Comparison of ENCODE assay signal across 11 mouse cellular contexts in the genomic region with DNA sequence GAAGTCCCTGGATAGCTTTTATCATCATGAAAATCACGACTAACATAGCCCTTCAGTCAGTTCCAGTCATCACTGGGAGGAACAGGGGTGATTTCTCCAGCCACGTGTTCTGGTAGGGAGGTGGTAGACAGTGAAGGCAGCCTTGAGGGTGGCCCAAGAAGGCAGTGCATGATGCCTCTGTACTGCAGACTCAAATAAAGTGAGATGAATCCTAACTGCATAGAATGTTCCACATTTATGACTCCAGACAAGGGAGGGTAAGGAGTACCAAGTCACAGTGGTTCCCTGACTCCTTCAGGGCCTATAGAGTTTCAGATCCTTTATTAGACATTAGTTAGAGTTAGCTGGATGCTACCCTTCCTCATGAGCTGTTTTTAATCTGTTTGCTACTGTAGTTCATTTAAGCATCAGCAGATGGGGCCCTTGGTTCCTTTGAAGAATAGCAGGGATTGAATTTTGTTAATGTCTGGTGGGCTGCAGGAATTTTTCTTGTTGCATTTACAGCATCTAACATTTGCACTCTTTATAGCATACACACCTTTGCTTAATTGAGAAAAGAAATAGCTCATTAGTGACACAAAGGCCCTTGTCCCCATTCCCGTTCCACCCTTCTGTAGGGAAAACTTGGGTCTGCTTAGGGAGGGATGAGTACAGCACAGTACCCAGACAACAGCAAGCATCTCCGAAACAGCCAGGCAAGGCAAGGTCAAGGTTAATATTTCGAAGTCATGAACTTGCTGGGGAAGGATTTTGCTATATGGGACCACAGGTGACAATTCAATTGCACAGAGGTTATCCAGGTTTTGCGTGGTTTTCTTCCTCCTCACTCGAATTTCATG.
DNase-seq lines count a peak whose midpoint lies in the region; ATAC-seq and TF ChIP-seq lines count a peak whose summit lies in the region.
"Had no signal": no experiment of that assay in that cellular context is flagged by ENCODE, and none has a peak within 500 bp of the region (broad histone marks: within the 10 kb centered on the region; RNA-seq: fewer than 3 reads in every experiment).

No protein-coding gene starts in this region.

- H3K9ac ChIP-seq in kidney, embryonic 14.5 days (ENCODE audit: low read depth, low read length) = no peak overlapping the region
- H3K9ac ChIP-seq in CH12.LX (ENCODE audit: insufficient read depth, low read depth) = no peak overlapping the region

- H3K9me3 ChIP-seq in kidney, embryonic 14.5 days (ENCODE audit: control insufficient read depth, low read length) = no peaks in the 10 kb centered on the region
- no peaks in the 10 kb centered on the region for H3K9me3 ChIP-seq in CH12.LX (replicated peaks; ENCODE audit: low read length)

- no peak for TF ChIP-seq EP300 in CH12.LX (IDR thresholded peaks at IDR 0.05; ENCODE audit: low read length)

- DNase-seq in kidney, postnatal 10 days = peak; percentile 12
- DNase-seq in 3T3-L1 (ENCODE audit: low read depth, low spot score) = peak; percentile 29
- peak; percentile 26 for DNase-seq in CH12.LX (ENCODE audit: extremely low read depth)
- DNase-seq in layer of hippocampus, postnatal 10 days (ENCODE audit: low spot score in 2 of 2) = peak; percentile 34 to 56
- DNase-seq in liver = no peak
- DNase-seq: cerebellum, adult 9-10 months; gastrocnemius, postnatal 25 days; thymus, adult 18-20 months had no signal

- H3K27me3 ChIP-seq in kidney, embryonic 14.5 days (ENCODE audit: control insufficient read depth, insufficient read depth, low read length) = no peaks in the 10 kb centered on the region
- H3K27me3 ChIP-seq in CH12.LX (replicated peaks) = no peaks in the 10 kb centered on the region

- 69% methylated on average over 7 of the region's 7 CpGs for WGBS in kidney, embryonic 14.5 days

- dilution Hi-C loops in CH12.LX (cut with MboI; ENCODE audit: extremely low pct_ligation_motif_present, extremely low pct_unique_long_range_greater_than_20kb, low sequenced_read_pairs) = no loop called here

- in situ Hi-C loops in CH12.LX (cut with MboI; ENCODE audit: low pct_ligation_motif_present, low pct_unique_long_range_greater_than_20kb, low sequenced_read_pairs) = no loop called here

- TF ChIP-seq POLR2A in CH12.LX (IDR thresholded peaks at IDR 0.05; ENCODE audit: low read depth, low read length) = no peak

- ATAC-seq in kidney, embryonic 14.5 days (ENCODE audit: low FRiP score, low TSS enrichment) = no peak
- ATAC-seq in activated CD4-positive, CD25-positive, alpha-beta regulatory T cell, adult 4 months = no peak
- ATAC-seq: intestine, embryonic 16.5 days had no signal

- peak; percentile 66 for TF ChIP-seq RAD21 in CH12.LX (IDR thresholded peaks at IDR 0.05; ENCODE audit: low read depth, low read length)

- H3K4me2 ChIP-seq in kidney, embryonic 14.5 days (replicated peaks; ENCODE audit: low read depth, low read length) = no peak overlapping the region
- no peak overlapping the region for H3K4me2 ChIP-seq in CH12.LX (ENCODE audit: insufficient read depth, low read depth, poor library complexity, severe bottlenecking)

- H3K36me3 ChIP-seq in kidney, embryonic 14.5 days (ENCODE audit: control insufficient read depth, insufficient read depth, low read length) = no peaks in the 10 kb centered on the region
- H3K36me3 ChIP-seq in CH12.LX (replicated peaks in 1 of 2; ENCODE audit: control insufficient read depth in 1 of 2, insufficient read depth in 1 of 2, low read length in 1 of 2) = no peaks in the 10 kb centered on the region

- H3K4me1 ChIP-seq in kidney, embryonic 14.5 days (ENCODE audit: control insufficient read depth, insufficient read depth, low read length) = no peaks in the 10 kb centered on the region
- no peaks in the 10 kb centered on the region for H3K4me1 ChIP-seq in CH12.LX (ENCODE audit: control insufficient read depth in 1 of 2, insufficient read depth in 2 of 2)

- peak in 1 of 2 experiments; percentile 66; a peak in 2 of 4 replicates for TF ChIP-seq CTCF in CH12.LX (conservative IDR thresholded peaks at IDR 0.05 in 1 of 2, IDR thresholded peaks at IDR 0.05 in 1 of 2; ENCODE audit: low read depth in 2 of 2, low read length in 2 of 2)

- no peaks in the 10 kb centered on the region for H3K79me2 ChIP-seq in CH12.LX (replicated peaks; ENCODE audit: control insufficient read depth, extremely low read depth, insufficient read depth, poor library complexity, severe bottlenecking)

- no peak overlapping the region for H3K27ac ChIP-seq in kidney, embryonic 14.5 days (ENCODE audit: low read depth, low read length)
- no peak overlapping the region for H3K27ac ChIP-seq in CH12.LX (ENCODE audit: insufficient read depth, low read depth)

- H3K4me3 ChIP-seq in kidney, embryonic 14.5 days (ENCODE audit: low read length) = no peak overlapping the region
- H3K4me3 ChIP-seq in CH12.LX (replicated peaks in 1 of 3; ENCODE audit: low read depth in 2 of 3, low read length in 2 of 3, poor library complexity in 1 of 3) = no peak overlapping the region

TF ChIP-seq in CH12.LX, 34 proteins besides CTCF, POLR2A, EP300 and RAD21:
- TF ChIP-seq KAT2A (IDR thresholded peaks at IDR 0.05; ENCODE audit: insufficient replicate concordance, low read length) = no peak
- no peak; the same call in 1 of the 2 replicates for TF ChIP-seq ZC3H11A (IDR thresholded peaks at IDR 0.05; ENCODE audit: low read depth, low read length)
- no peak for TF ChIP-seq PAX5 (IDR thresholded peaks at IDR 0.05; ENCODE audit: low read length)
- TF ChIP-seq CHD1 (IDR thresholded peaks at IDR 0.05; ENCODE audit: low read depth, low read length) = no peak
- peak; percentile 63 for TF ChIP-seq SMC3 (IDR thresholded peaks at IDR 0.05; ENCODE audit: low read depth, low read length)
- no peak for TF ChIP-seq GABPA (IDR thresholded peaks at IDR 0.05; ENCODE audit: insufficient replicate concordance, low read depth, low read length)
- no peak for TF ChIP-seq ETS1 (conservative IDR thresholded peaks at IDR 0.05; ENCODE audit: low read depth, low read length)
- TF ChIP-seq HCFC1 (IDR thresholded peaks at IDR 0.05; ENCODE audit: low read depth, low read length) = no peak
- no peak for TF ChIP-seq MXI1 (IDR thresholded peaks at IDR 0.05; ENCODE audit: low read depth, low read length)
